Mouse (Mus musculus): ENCODE results near the gene Bbx.

DNA sequence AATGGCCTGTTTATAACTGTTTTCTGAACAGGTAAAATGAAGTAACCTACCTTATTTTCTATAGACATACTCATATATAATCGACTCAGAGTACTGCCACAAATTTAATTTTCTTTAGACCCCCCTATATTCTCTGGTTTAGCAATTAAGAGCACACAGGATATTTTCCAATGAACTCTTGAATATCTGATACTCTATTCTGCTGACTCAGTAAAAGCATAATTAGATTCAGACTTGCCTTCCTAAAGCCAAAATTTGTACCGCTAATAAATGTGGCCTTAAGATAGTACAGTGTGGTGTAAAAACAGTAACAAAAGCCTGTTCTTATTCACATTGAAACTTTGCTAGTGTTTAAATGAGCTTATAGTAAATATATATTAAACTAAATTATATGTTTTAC lies 102.5 kb downstream of the Bbx start:
- TF ChIP-seq CTCF (IDR thresholded peaks at IDR 0.05; ENCODE audit: extremely low read depth, insufficient read depth, low read length) (no peak), POLR2A (IDR thresholded peaks at IDR 0.05; ENCODE audit: extremely low read depth, insufficient read depth, low read length) (no peak)
